Mouse (Mus musculus) liver, adult 2 months (tissue): ENCODE results near the gene BC048679.

Experiments
- CTCF ChIP-seq: fragments of 200-500 bp; IDR thresholded peaks from 2 replicates; pipeline ENCODE4 v1.5.1; 2011; ENCODE audit warnings: low read depth, low read length, control low read depth
- POLR2A ChIP-seq: fragments of 200-500 bp; IDR thresholded peaks from 2 replicates; pipeline ENCODE4 v1.6.1; 2011; ENCODE audit warnings: low read length, control low read depth; ENCODE audit not compliant: insufficient read depth; ENCODE audit errors: extremely low read depth

DNA sequence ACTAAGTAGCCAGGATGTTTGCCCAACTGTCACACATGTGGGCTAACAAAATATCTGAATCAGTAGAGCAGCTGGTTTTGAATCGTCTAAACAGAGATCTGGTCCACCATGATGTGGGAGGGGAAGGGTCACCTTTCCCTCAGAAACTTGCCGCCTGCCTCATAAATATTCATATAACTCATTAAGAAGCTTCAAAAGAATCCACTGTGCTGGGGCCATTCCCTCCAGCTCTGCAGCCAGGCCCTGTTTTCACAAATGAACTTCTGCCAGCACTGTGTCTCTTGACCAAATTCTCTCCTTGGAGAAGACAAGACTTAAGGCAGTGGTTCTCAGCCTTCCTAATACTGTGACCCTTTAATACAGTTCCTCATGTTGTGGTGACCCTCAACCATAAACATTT, 41.5 kb upstream of the BC048679 start:
- TF ChIP-seq CTCF (no peak), POLR2A (no peak)
